Mouse (Mus musculus) liver, embryonic 14.5 days (tissue): ENCODE measurements around the gene Gm527.

Source experiments
- CTCF ChIP-seq: IDR thresholded peaks from 2 replicates; pipeline ENCODE4 v1.5.1; 2016; ENCODE audit warnings: antibody characterized with exemption, low read depth, control low read depth
- EP300 ChIP-seq: IDR thresholded peaks from 2 replicates; pipeline ENCODE4 v1.6.1; 2016; ENCODE audit warnings: antibody characterized with exemption, low read depth

GRCm38 (mm10) chr12:64964560-64964959 lies 46.9 kb downstream of the Gm527 start:
- TF ChIP-seq EP300: no peak
- TF ChIP-seq CTCF: no peak
